Mouse (Mus musculus): Measurements from ENCODE around the gene Itgb4. TPM values are rescaled to one million over a fixed set of nuclear protein-coding genes. Genes with fewer than 3 reads are reported as not detected.
A peak's percentile ranks its signal among the peaks of the same experiment; 100 is the strongest.
"Not testable (repeated sequence)": the region's sequence is repeated elsewhere in the genome, so short reads cannot be mapped to it uniquely, and the experiment has no call there.

Gene Itgb4
- total RNA-seq, 2 experiments from 2014 or later: 4.7 to 4.8 TPM

- DNase-seq (ENCODE audit: extremely low spot score in 1 of 2, low spot score in 2 of 2): no peak
- intact Hi-C loops (cut with DNase I): no loop called here
Observed at GRCm38 (mm10) chr11:116022256-116022780, 47.8 kb downstream of the Itgb4 start.

DNA sequence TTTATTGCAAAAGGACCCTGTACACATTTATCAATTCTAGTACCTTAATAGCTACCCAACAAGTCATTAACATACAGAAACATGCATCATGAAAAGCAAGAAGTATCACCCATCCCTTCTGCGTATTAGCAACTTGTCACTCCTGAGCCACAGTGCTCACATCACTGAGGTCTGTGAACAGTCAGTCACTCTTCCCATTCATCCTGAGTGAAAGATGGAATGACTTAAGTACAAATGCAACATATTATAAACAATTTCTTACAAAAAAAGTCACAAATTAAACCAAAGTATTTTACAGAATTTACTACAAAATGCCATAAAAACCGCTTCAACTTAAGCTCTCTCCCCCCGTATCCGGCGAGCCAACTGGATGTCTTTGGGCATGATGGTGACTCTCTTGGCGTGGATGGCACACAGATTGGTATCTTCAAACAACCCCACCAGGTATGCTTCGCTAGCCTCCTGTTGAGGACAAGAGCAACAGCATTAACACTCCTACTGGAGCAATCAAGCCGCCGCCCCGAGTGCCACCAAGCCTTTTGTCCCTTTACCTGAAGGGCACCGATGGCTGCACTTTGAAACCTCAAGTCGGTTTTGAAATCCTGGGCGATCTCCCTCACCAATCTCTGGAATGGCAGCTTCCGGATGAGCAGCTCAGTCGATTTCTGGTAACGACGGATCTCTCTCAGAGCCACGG lies 48.7 kb downstream of the Itgb4 start:
- intact Hi-C loops (cut with DNase I): not testable (repeated sequence)

DNA sequence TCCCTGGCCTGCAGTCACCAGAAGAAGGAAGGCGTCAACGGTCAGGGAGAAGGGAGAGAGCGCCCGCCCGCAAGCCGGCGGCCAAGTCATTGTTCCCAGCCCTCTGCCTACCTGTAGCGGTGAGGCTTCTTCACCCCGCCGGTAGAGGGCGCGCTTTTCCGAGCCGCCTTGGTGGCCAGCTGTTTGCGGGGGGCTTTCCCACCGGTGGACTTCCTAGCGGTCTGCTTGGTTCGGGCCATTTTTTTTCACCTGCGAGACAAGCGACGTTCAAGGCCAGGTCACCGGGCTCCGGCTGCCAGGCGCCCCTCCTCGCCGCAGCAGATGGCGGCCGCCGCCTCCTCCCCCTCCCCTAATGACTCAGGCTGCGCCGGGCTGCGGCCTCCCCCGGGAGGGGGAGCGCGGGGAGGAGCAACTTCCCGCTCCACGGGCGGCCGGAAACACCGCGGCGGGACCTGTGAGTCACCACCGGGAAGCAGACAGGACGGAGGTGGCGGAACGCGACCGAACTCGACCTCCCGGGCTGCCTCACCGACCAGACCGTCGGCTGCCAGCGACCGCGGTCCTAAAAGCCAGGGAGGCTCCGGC lies 49.4 kb downstream of the Itgb4 start:
- peak; percentile 60 to 92 for DNase-seq (ENCODE audit: extremely low spot score in 1 of 2, low spot score in 2 of 2)
- intact Hi-C loops (cut with DNase I): no loop called here

More for the DNA sequence above, 48.7 kb downstream of the Itgb4 start:
- not testable (repeated sequence) for DNase-seq (ENCODE audit: extremely low spot score in 1 of 2, low spot score in 2 of 2)

GRCm38 (mm10) chr11:116024356-116024808 lies 49.9 kb downstream of the Itgb4 start:
- intact Hi-C loops (cut with DNase I): no loop called here
- DNase-seq (ENCODE audit: extremely low spot score in 1 of 2, low spot score in 2 of 2): peak; percentile 96 to 98

DNA sequence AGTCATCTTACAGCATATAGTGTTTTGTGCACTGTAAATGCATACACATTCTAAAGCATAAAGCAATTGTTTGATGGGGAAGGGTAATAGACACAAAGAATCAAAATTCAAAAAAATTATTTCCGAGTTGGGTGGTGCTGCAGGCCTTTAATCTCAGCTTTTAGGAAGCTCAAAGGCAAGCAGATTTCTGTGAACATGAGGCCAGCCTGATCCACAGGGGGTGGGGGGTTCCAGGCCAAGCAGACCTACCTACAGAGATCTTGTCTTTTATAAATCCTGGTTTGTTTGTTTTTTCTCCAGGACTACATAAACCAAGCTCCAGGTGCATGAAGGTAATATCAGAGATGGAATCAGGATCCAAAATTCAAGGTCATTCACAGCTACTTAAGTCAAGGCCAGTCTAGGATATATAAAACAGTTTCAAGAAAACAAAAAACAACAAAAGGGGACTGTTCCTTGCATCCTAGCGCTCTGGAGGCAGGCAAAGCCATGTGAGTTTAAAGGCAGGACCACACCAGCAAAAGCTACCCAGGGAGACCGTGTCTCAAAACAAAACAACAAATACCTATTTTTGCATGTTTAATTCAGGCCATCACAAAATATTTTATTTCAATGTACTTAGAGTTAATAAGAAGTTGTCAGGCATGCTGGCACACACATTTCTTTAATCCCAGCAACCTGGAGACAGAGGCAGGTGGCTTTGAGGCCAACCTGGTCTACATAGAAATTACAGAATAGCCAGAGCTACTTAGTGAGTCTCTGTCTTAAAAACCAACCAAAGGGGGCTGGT lies 50.7 kb downstream of the Itgb4 start:
- intact Hi-C loops (cut with DNase I): no loop called here
- DNase-seq (ENCODE audit: extremely low spot score in 1 of 2, low spot score in 2 of 2): no peak

- no peak for DNase-seq (ENCODE audit: extremely low spot score in 1 of 2, low spot score in 2 of 2)
- intact Hi-C loops (cut with DNase I): no loop called here
Observed at GRCm38 (mm10) chr11:116027756-116028155, 53.2 kb downstream of the Itgb4 start, which contains the start of gene H3f3b. TSS of gene H3f3b (minus strand) at chr11:116027962.

DNA sequence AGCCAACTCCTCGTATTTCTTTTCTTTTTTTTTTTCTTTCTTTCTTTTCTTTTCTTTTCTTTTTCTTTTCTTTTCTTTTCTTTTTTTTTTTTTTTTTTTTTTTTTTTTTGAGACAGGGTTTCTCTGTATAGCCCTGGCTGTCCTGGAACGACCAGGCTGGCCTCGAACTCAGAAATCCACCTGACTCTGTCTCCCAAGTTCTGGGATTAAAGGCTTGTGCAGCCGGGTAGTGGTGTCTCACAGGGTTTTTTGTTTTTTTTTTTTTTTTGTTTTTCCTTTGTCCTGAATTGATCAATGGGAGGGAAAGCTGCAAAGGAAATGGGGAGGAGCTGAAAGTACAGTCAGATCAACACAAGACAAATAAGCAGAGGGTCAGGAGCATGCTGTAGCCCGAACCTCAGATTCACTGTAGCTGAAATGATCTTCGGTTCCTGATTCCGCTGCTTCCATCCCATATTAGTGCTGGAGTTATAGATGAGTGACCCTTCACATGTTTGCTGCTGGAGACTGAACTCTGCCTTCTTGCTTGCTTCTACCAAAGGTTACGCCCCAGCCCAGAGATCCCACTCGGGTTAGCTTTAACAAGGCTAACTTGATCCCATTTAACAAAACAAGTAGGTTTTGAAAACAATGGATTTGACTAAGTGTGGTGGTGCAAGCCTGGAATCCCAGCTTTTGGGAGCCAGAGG lies 53.8 kb downstream of the Itgb4 start:
- no peak for DNase-seq (ENCODE audit: extremely low spot score in 1 of 2, low spot score in 2 of 2)
- intact Hi-C loops (cut with DNase I): no loop called here

DNA sequence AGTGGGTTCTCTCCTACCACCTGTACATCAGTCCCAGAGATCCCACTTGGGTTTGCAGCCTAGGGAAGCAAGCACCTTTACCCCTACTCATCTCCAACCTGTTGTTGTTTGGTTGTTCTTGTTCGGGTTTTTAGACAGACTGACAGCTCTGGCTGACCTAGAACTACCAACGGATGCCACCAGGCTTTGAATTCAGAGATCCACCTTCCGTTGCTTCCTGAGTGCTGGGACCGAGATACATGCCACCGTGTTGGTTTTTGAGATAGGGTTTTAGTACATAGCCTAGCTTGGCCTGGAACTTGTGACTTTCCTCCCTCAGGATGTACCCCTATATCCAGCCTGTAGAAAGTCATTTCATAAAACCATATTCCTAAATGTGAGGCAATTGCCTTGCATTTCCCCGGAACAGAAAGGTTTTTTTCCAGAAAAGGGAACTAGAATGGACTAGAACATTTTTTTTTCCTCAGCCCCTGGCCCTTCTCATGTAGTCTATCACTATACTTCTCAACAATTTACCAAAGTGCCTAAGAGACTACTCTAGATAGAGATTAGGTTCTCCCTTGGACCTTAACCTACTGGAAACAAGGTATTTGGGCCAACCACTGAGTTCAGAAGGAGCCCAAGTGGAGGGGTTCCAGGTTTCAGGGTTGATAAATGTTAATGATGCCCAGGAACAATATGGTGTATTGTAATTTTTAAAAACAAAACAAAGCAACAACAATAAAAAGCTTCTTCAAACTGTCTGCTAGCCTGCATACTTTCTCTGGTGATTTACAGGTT lies 54.8 kb downstream of the Itgb4 start:
- DNase-seq (ENCODE audit: extremely low spot score in 1 of 2, low spot score in 2 of 2): no peak
- intact Hi-C loops (cut with DNase I): no loop called here

GRCm38 (mm10) chr11:116030088-116030897 lies 55.8 kb downstream of the Itgb4 start, which contains the start of gene Unk:
TSS of gene Unk (plus strand) at chr11:116030322.
- DNase-seq (ENCODE audit: extremely low spot score in 1 of 2, low spot score in 2 of 2): peak; percentile 98
- intact Hi-C loops (cut with DNase I): loop anchor here (5.0 kb wide), 2 partner anchors 57 to 102 kb away; partner anchors contain the start of genes Trim65 and Wbp2

GRCm38 (mm10) chr11:116030898-116031845 lies 56.7 kb downstream of the Itgb4 start:
- DNase-seq (ENCODE audit: extremely low spot score in 1 of 2, low spot score in 2 of 2): no peak
- intact Hi-C loops (cut with DNase I): loop anchor here (5.0 kb wide), 2 partner anchors 56 to 101 kb away; partner anchors contain the start of genes Trim65 and Wbp2

DNA sequence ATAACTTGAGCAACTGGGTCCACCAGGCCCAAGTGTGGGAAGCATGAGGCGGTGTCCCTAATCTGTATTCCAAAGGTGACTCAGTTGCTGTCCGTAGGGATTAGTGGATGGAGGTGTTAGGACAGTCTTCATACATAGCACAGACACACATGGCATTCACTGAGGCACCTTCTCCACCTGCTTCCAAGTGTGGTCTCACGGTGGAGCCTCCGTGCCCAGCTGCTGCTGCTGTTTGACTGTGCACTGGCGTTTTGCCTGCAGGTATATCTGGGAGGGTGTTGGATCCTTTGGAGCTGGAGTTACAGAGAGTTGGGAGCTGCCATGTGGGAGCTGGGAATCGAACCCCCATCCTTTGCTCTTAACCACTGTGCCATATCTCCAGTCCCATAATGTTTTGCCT lies 60.1 kb downstream of the Itgb4 start:
- no peak for DNase-seq (ENCODE audit: extremely low spot score in 1 of 2, low spot score in 2 of 2)
- intact Hi-C loops (cut with DNase I): loop anchor here (5.0 kb wide), 2 partner anchors 53 to 98 kb away; partner anchors contain the start of genes Trim65 and Wbp2

DNA sequence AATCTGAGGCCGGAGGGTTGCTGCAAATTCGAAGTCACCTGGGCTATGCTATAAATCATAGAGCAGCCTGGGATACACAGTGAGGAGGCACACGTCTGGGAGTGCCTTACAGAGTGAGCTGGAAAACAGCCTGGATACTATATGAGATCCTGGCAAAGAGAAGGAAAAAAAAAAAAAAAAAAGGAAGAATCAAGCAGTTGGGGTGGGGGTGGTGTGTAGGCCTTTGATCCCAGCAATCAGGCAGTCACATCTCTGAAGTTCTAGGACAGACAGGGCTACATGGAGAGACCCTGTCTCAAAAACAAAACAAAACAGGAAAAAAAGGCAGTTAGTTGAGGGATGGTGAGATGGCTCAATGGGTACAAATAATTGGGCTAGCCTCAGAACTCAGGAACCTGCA lies 62.2 kb downstream of the Itgb4 start:
- DNase-seq (ENCODE audit: extremely low spot score in 1 of 2, low spot score in 2 of 2): no peak
- intact Hi-C loops (cut with DNase I): no loop called here

DNA sequence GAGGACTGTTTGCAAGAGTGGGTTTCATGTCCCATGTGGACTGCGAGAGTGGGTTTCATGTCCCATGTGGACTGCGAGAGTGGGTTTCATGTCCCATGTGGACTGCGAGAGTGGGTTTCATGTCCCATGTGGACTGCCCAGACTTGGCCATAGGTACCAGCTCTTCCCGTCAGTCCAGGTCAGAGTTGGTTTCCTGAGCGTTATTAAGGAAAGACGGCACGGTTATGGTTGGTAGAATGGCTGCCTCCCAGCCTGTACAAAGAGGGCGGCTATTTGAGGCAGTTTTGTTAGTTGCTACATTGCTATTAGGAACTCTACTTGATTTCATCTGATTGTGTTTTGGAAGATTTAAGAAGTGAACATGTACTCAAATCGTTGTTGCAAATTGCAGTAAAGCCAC lies 63.3 kb downstream of the Itgb4 start:
- DNase-seq (ENCODE audit: extremely low spot score in 1 of 2, low spot score in 2 of 2): no peak
- intact Hi-C loops (cut with DNase I): no loop called here

GRCm38 (mm10) chr11:116040593-116040992 lies 66.1 kb downstream of the Itgb4 start:
- intact Hi-C loops (cut with DNase I): no loop called here
- no peak for DNase-seq (ENCODE audit: extremely low spot score in 1 of 2, low spot score in 2 of 2)

GRCm38 (mm10) chr11:116041833-116042232 lies 67.3 kb downstream of the Itgb4 start:
- DNase-seq (ENCODE audit: extremely low spot score in 1 of 2, low spot score in 2 of 2): no peak

More at GRCm38 (mm10) chr11:116041833-116042232, 67.3 kb downstream of the Itgb4 start:
- intact Hi-C loops (cut with DNase I): no loop called here

Data from left cerebral cortex, postnatal 10 days (tissue).